Mouse (Mus musculus): ENCODE results near the gene Slc25a25.

The Slc25a25 gene

GRCm38 (mm10) chr2:32459657-32460056 is 8.4 kb upstream of the Slc25a25 start:
- DNase-seq (ENCODE audit: low spot score in 2 of 2), result no peak

- peak in 1 of 2 experiments; percentile 33 for DNase-seq (ENCODE audit: low spot score in 2 of 2)
Measured at GRCm38 (mm10) chr2:32458300-32458699, 7.1 kb upstream of the Slc25a25 start.

GRCm38 (mm10) chr2:32455101-32455500 is 3.9 kb upstream of the Slc25a25 start:
- no peak for DNase-seq (ENCODE audit: low spot score in 2 of 2)

- no peak for DNase-seq (ENCODE audit: low spot score in 2 of 2)
Measured at GRCm38 (mm10) chr2:32454633-32455032, 3.4 kb upstream of the Slc25a25 start.

- DNase-seq (ENCODE audit: low spot score in 2 of 2), result peak in 1 of 2 experiments; percentile 61
Measured at GRCm38 (mm10) chr2:32453641-32454303, 2.5 kb upstream of the Slc25a25 start.

- DNase-seq (ENCODE audit: low spot score in 2 of 2), result no peak
Measured at GRCm38 (mm10) chr2:32452441-32452971, 1.3 kb upstream of the Slc25a25 start.

GRCm38 (mm10) chr2:32451870-32452372 is 676 bp upstream of the Slc25a25 start:
- DNase-seq (ENCODE audit: low spot score in 2 of 2), result peak; percentile 97 to 98

GRCm38 (mm10) chr2:32449761-32450754 is 1.2 kb downstream of the Slc25a25 start, which contains the start of gene Naif1:
Gene Naif1, plus strand, starts transcription at chr2:32450457.
- no peak for DNase-seq (ENCODE audit: low spot score in 2 of 2)

GRCm38 (mm10) chr2:32448480-32448879 is 2.8 kb downstream of the Slc25a25 start:
- no peak for DNase-seq (ENCODE audit: low spot score in 2 of 2)

- no peak for DNase-seq (ENCODE audit: low spot score in 2 of 2)
Measured at GRCm38 (mm10) chr2:32447264-32447936, 3.8 kb downstream of the Slc25a25 start.

GRCm38 (mm10) chr2:32445535-32445934 is 5.7 kb downstream of the Slc25a25 start:
- no peak for DNase-seq (ENCODE audit: low spot score in 2 of 2)

- DNase-seq (ENCODE audit: low spot score in 2 of 2), result no peak
Measured at GRCm38 (mm10) chr2:32441550-32441949, 9.7 kb downstream of the Slc25a25 start.

- DNase-seq (ENCODE audit: low spot score in 2 of 2), result no peak
Measured at GRCm38 (mm10) chr2:32440632-32441031, 10.6 kb downstream of the Slc25a25 start.

GRCm38 (mm10) chr2:32440164-32440563 is 11.1 kb downstream of the Slc25a25 start:
- DNase-seq (ENCODE audit: low spot score in 2 of 2), result no peak

- no peak for DNase-seq (ENCODE audit: low spot score in 2 of 2)
Measured at GRCm38 (mm10) chr2:32439177-32439576, 12.1 kb downstream of the Slc25a25 start.

GRCm38 (mm10) chr2:32438733-32439132 is 12.5 kb downstream of the Slc25a25 start:
- DNase-seq (ENCODE audit: low spot score in 2 of 2), result no peak

GRCm38 (mm10) chr2:32437612-32438166 is 13.6 kb downstream of the Slc25a25 start:
- DNase-seq (ENCODE audit: low spot score in 2 of 2), result no peak

- DNase-seq (ENCODE audit: low spot score in 2 of 2), result no peak
Measured at GRCm38 (mm10) chr2:32436686-32437372, 14.4 kb downstream of the Slc25a25 start.

GRCm38 (mm10) chr2:32430701-32431676 is 20.3 kb downstream of the Slc25a25 start:
- DNase-seq (ENCODE audit: low spot score in 2 of 2), result no peak

All from urinary bladder, adult 18-20 months (tissue).